Mouse (Mus musculus) testis, postnatal 14 days (tissue): ENCODE measurements around the gene Fmo1.

Experiments used
- DNase-seq: peaks from one replicate; pipeline ENCODE4 v3.0.0; 2021; ENCODE audit warnings: low spot score

Fmo1 gene

GRCm38 (mm10) chr1:162862328-162862727 is 4.1 kb downstream of the Fmo1 start:
- no peak for DNase-seq

- DNase-seq, result no peak
Measured at GRCm38 (mm10) chr1:162859996-162860605, 6.3 kb downstream of the Fmo1 start.

GRCm38 (mm10) chr1:162859545-162859976 is 6.8 kb downstream of the Fmo1 start:
- peak; percentile 10 for DNase-seq

GRCm38 (mm10) chr1:162858748-162859130 is 7.7 kb downstream of the Fmo1 start:
- DNase-seq, result no peak

GRCm38 (mm10) chr1:162857766-162858747 is 8.4 kb downstream of the Fmo1 start:
- no peak for DNase-seq

GRCm38 (mm10) chr1:162853812-162854482 is 12.5 kb downstream of the Fmo1 start:
- no peak for DNase-seq

- DNase-seq, result no peak
Measured at GRCm38 (mm10) chr1:162847554-162847953, 18.9 kb downstream of the Fmo1 start.

GRCm38 (mm10) chr1:162840211-162840610 is 26.2 kb downstream of the Fmo1 start:
- DNase-seq, result no peak

- no peak for DNase-seq
Measured at GRCm38 (mm10) chr1:162838976-162839375, 27.4 kb downstream of the Fmo1 start.

GRCm38 (mm10) chr1:162834342-162834741 is 32.1 kb downstream of the Fmo1 start:
- no peak for DNase-seq

- no peak for DNase-seq
Measured at GRCm38 (mm10) chr1:162832574-162832953, 33.8 kb downstream of the Fmo1 start.

GRCm38 (mm10) chr1:162831838-162832573 is 34.4 kb downstream of the Fmo1 start:
- no peak for DNase-seq

GRCm38 (mm10) chr1:162819280-162819679 is 47.1 kb downstream of the Fmo1 start:
- DNase-seq, result no peak

GRCm38 (mm10) chr1:162815381-162816127 is 50.9 kb downstream of the Fmo1 start:
- DNase-seq, result no peak

GRCm38 (mm10) chr1:162814932-162815331 is 51.5 kb downstream of the Fmo1 start:
- DNase-seq, result no peak

GRCm38 (mm10) chr1:162813836-162814156 is 52.6 kb downstream of the Fmo1 start, which contains the start of gene Fmo4:
TSS of gene Fmo4 (minus strand) at chr1:162813972.
- peak; percentile 29 for DNase-seq

- DNase-seq, result no peak
Measured at GRCm38 (mm10) chr1:162813143-162813835, 53.1 kb downstream of the Fmo1 start.

- no peak for DNase-seq
Measured at GRCm38 (mm10) chr1:162808541-162808940, 57.9 kb downstream of the Fmo1 start.

- no peak for DNase-seq
Measured at GRCm38 (mm10) chr1:162807441-162807840, 59.0 kb downstream of the Fmo1 start.

- DNase-seq, result no peak
Measured at GRCm38 (mm10) chr1:162805011-162805410, 61.4 kb downstream of the Fmo1 start.

- no peak for DNase-seq
Measured at GRCm38 (mm10) chr1:162796441-162796840, 70.0 kb downstream of the Fmo1 start.
